Mouse (Mus musculus) liver, adult 2 months (tissue): ENCODE data around the gene Ajuba. TPM values are rescaled to one million over a fixed set of nuclear protein-coding genes. Genes with fewer than 3 reads are reported as not detected.

Source experiments
- DNase-seq: peaks from one replicate; pipeline ENCODE4 v3.0.0-alpha.2; 2011; ENCODE audit warnings: low read depth, low spot score; ENCODE audit errors: extremely low read depth
- H3K27ac ChIP-seq: fragments of 200-500 bp; replicated peaks from 2 replicates; pipeline ENCODE4 v1.5.1; 2012; ENCODE audit warnings: low read depth, mild to moderate bottlenecking, control low read depth, inconsistent platforms, low read length; ENCODE audit not compliant: insufficient read depth
- H3K27me3 ChIP-seq: fragments of 200-500 bp; 2 replicates; pipeline ENCODE4 v1.6.1; 2012; ENCODE audit warnings: mild to moderate bottlenecking, moderate library complexity, low read length, inconsistent platforms; ENCODE audit not compliant: control insufficient read depth, insufficient read depth
- H3K36me3 ChIP-seq: fragments of 200-500 bp; 2 replicates; pipeline ENCODE4 v1.6.1; 2012; ENCODE audit warnings: low read length, inconsistent platforms; ENCODE audit not compliant: control insufficient read depth, insufficient read depth
- H3K4me1 ChIP-seq: fragments of 200-500 bp; 2 replicates; pipeline ENCODE4 v1.6.1; 2011; ENCODE audit warnings: low read length; ENCODE audit not compliant: control insufficient read depth, insufficient read depth
- H3K4me3 ChIP-seq: fragments of 200-500 bp; 2 replicates; pipeline ENCODE4 v1.5.1; 2011; ENCODE audit warnings: low read depth, mild to moderate bottlenecking, control low read depth, low read length, moderate library complexity; ENCODE audit not compliant: insufficient read depth
- H3K79me2 ChIP-seq: fragments of 200-500 bp; 2 replicates; pipeline ENCODE4 v1.6.1; 2012; ENCODE audit warnings: inconsistent platforms, mild to moderate bottlenecking, low read length, moderate library complexity; ENCODE audit not compliant: control insufficient read depth, insufficient read depth
- H3K9ac ChIP-seq: fragments of 200-500 bp; 2 replicates; pipeline ENCODE4 v1.6.1; 2012; ENCODE audit warnings: low read depth, mild to moderate bottlenecking, control low read depth, inconsistent platforms, low read length
- CTCF ChIP-seq: fragments of 200-500 bp; IDR thresholded peaks from 2 replicates; pipeline ENCODE4 v1.5.1; 2011; ENCODE audit warnings: low read depth, low read length, control low read depth
- POLR2A ChIP-seq: fragments of 200-500 bp; IDR thresholded peaks from 2 replicates; pipeline ENCODE4 v1.6.1; 2011; ENCODE audit warnings: low read length, control low read depth; ENCODE audit not compliant: insufficient read depth; ENCODE audit errors: extremely low read depth
- WGBS: fragments of 180-500 bp; shearing (Covaris S2); methylation state at CpG from one replicate; pipeline ENCODE4 v1.1.7; 2018; 5-methylcytosine and 5-hydroxymethylcytosine counted together
- polyA plus RNA-seq: library from polyadenylated mRNA; depleted of rRNA; stranded (reverse); fragments of >200 nt; gene quantifications from 2 replicates; pipeline ENCODE4 v1.2.3, GENCODE M21; 2012
- total RNA-seq: library from RNA; depleted of rRNA; stranded (reverse); fragments of >200 nt; gene quantifications from 2 replicates; pipeline ENCODE4 v1.2.3, GENCODE M21; 2014

Ajuba gene
- total and polyA plus RNA-seq, 2 experiments: 3.8 to 12.2 TPM

- H3K4me3 ChIP-seq: no peak overlapping the region
- DNase-seq: no peak
- H3K79me2 ChIP-seq: no peaks in the 10 kb centered on the region
- WGBS: 95% methylated on average over 5 of the region's 5 CpGs
- H3K9ac ChIP-seq: no peak overlapping the region
- no peaks in the 10 kb centered on the region for H3K4me1 ChIP-seq
- peaks cover 22% of the 10 kb centered on the region for H3K36me3 ChIP-seq
- TF ChIP-seq CTCF (no peak), POLR2A (no peak)
- H3K27me3 ChIP-seq: no peaks in the 10 kb centered on the region
- H3K27ac ChIP-seq: no peak overlapping the region
Observed at GRCm38 (mm10) chr14:54544703-54545102, 32.7 kb downstream of the Ajuba start.

DNA sequence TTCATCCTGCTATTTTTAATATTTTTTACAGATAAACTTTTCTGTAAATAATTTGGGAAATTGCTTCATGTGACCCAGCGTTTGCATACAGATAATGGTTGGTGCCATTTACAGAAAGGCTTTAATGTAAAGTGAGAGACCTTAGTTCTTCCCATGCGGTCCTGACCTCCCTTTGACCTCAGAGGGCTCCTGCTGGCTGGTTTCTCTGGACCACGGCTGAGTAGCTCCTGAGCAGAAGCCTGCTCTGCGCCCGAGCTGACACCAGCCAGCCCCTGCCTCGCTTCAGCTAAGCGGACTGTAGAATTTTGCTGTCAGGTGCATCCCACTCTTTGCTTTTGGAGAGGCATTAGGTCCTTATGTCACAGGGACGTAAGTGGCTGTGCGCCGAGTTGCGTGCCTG is 36.6 kb downstream of the Ajuba start:
- no peak overlapping the region for H3K9ac ChIP-seq
- no peak for DNase-seq
- TF ChIP-seq POLR2A: no peak
- no peak for TF ChIP-seq CTCF
- no peak overlapping the region for H3K4me3 ChIP-seq
- no peaks in the 10 kb centered on the region for H3K27me3 ChIP-seq
- WGBS: 93% methylated on average over 11 of the region's 11 CpGs
- no peak overlapping the region for H3K27ac ChIP-seq
- no peaks in the 10 kb centered on the region for H3K79me2 ChIP-seq
- H3K4me1 ChIP-seq: no peaks in the 10 kb centered on the region
- H3K36me3 ChIP-seq: peaks cover 9% of the 10 kb centered on the region

DNA sequence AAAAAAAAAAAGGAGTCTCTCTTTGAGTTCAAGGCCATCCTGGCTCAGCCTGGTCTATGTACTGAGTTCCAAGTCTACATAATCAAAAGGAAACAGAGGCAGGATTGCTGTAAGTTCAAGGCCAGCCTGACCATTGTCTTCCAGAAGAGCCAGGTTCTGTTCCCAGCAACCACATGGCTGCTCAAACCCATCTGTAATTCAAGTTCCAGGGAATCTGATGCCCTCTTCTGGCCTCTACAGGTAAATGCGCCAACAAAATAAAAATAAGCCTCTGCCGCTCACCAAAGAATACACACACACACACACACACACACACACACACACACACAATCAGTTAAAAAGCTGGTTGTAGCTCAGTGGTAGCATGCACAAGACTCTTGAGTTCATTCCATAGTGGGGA is 38.8 kb downstream of the Ajuba start:
- Histone ChIP-seq H3K4me3 (no peak overlapping the region), H3K79me2 (no peaks in the 10 kb centered on the region), H3K36me3 (peaks cover 7% of the 10 kb centered on the region), H3K27me3 (no peaks in the 10 kb centered on the region), H3K9ac (no peak overlapping the region), H3K4me1 (no peaks in the 10 kb centered on the region), H3K27ac (no peak overlapping the region)
- DNase-seq: no peak
- TF ChIP-seq CTCF (no peak), POLR2A (no peak)
- WGBS: 92% methylated on average over 2 of the region's 2 CpGs

DNA sequence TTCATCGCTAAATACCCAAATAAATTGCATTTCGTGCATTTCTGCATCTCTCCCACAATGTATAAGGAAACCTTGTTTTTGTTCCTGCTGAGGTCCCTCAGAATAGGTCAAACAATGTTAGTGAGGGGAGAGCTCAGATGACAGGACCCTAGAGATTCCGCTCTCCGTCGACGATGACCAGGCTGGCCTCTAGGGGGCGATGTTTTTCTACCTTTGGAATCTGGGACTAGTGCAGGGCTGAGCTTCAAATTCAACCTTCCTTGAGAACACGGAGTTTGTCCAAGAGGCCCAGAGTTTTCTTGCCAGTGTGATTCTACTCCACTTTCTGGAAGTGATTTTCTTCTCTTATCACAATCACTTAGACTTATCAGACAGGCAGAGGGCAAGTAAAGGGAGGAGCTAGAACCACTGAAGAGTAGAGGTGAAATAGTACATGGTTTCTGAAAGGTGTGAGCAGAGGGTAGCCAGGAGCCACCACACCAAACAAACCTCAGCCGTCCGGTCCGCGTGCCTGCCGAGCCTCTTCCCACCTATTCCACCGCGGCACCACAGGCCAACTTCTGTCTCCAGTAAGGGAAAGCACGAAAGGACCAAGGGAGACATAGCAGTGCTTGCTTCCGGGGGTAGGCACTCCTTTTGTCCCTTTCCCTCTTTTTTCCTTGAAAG is 48.8 kb downstream of the Ajuba start:
- Histone ChIP-seq H3K27me3 (no peaks in the 10 kb centered on the region), H3K36me3 (no peaks in the 10 kb centered on the region), H3K4me3 (no peak overlapping the region), H3K9ac (no peak overlapping the region), H3K4me1 (no peaks in the 10 kb centered on the region; the same call in 1 of the 2 replicates), H3K27ac (no peak overlapping the region), H3K79me2 (no peaks in the 10 kb centered on the region)
- DNase-seq: peak; percentile 34
- 12% methylated on average over 17 of the region's 17 CpGs for WGBS
- TF ChIP-seq CTCF: peak; percentile 87
- TF ChIP-seq POLR2A: no peak

- H3K4me1 ChIP-seq: no peaks in the 10 kb centered on the region; the same call in 1 of the 2 replicates
- H3K36me3 ChIP-seq: no peaks in the 10 kb centered on the region
- WGBS: 30% methylated on average over 5 of the region's 5 CpGs
Observed at GRCm38 (mm10) chr14:54528007-54528393, 49.4 kb downstream of the Ajuba start.

GRCm38 (mm10) chr14:54527227-54528006 is 49.9 kb downstream of the Ajuba start:
- TF ChIP-seq CTCF (no peak), POLR2A (no peak)
- no peaks in the 10 kb centered on the region; the same call in 1 of the 2 replicates for H3K4me1 ChIP-seq
- WGBS: 5% methylated on average over 18 of the region's 18 CpGs
- no peak overlapping the region for H3K9ac ChIP-seq
- H3K27ac ChIP-seq: no peak overlapping the region
- no peaks in the 10 kb centered on the region for H3K79me2 ChIP-seq
- no peak for DNase-seq
- H3K4me3 ChIP-seq: no peak overlapping the region
- no peaks in the 10 kb centered on the region for H3K36me3 ChIP-seq
- no peaks in the 10 kb centered on the region for H3K27me3 ChIP-seq

More at GRCm38 (mm10) chr14:54528007-54528393, 49.4 kb downstream of the Ajuba start:
- Histone ChIP-seq H3K27me3 (no peaks in the 10 kb centered on the region), H3K79me2 (no peaks in the 10 kb centered on the region), H3K27ac (no peak overlapping the region), H3K9ac (no peak overlapping the region), H3K4me3 (no peak overlapping the region)
- TF ChIP-seq POLR2A (no peak), CTCF (no peak)
- no peak for DNase-seq
